Mouse (Mus musculus) effector memory CD4-positive, alpha-beta T cell, adult 5 months (primary cell): Measurements from ENCODE around the gene Olfr345. TPM values are rescaled to one million over a fixed set of nuclear protein-coding genes. Genes with fewer than 3 reads are reported as not detected.

Source experiments
- polyA plus RNA-seq: library from polyadenylated mRNA; unstranded; fragments of 100-300 nt; shearing (Covaris generic); gene quantifications from one replicate; pipeline ENCODE4 v1.2.1, GENCODE M21; 2017

Gene Olfr345
- not detected for polyA plus RNA-seq

GRCm38 (mm10) chr2:36639741-36640140 is at the start of gene Olfr345:
Olfr345 (plus strand) TSS chr2:36640041.

GRCm38 (mm10) chr2:36685488-36685887 is 45.6 kb downstream of the Olfr345 start, which contains the start of gene Olfr346:
Olfr346 (plus strand) TSS chr2:36685788.

Other genes with a start within 250 kb of the Olfr345 start
- gene Olfr339, start 221.1 kb upstream of the Olfr345 start, polyA plus RNA-seq = not detected
- gene Olfr340, start 187.5 kb upstream of the Olfr345 start, polyA plus RNA-seq = not detected
- gene Olfr341, start 157.6 kb upstream of the Olfr345 start, polyA plus RNA-seq = 0.12 TPM
- gene Olfr342, start 115.0 kb upstream of the Olfr345 start, polyA plus RNA-seq = not detected
- not detected for gene Olfr344, start 73.4 kb upstream of the Olfr345 start, polyA plus RNA-seq
- not detected for gene Olfr346, start 45.7 kb downstream of the Olfr345 start, polyA plus RNA-seq
- not detected for gene Olfr347, start 91.9 kb downstream of the Olfr345 start, polyA plus RNA-seq
- not detected for gene Olfr348, start 144.2 kb downstream of the Olfr345 start, polyA plus RNA-seq
- gene Olfr50, start 150.5 kb downstream of the Olfr345 start, polyA plus RNA-seq = not detected
- gene Olfr3, start 177.0 kb downstream of the Olfr345 start, polyA plus RNA-seq = not detected
- not detected for gene Olfr350, start 206.3 kb downstream of the Olfr345 start, polyA plus RNA-seq
- not detected for gene Olfr351, start 222.6 kb downstream of the Olfr345 start, polyA plus RNA-seq
- not detected for gene Olfr352, start 228.4 kb downstream of the Olfr345 start, polyA plus RNA-seq